Mouse (Mus musculus): ENCODE data around the gene Noa1.

DNA sequence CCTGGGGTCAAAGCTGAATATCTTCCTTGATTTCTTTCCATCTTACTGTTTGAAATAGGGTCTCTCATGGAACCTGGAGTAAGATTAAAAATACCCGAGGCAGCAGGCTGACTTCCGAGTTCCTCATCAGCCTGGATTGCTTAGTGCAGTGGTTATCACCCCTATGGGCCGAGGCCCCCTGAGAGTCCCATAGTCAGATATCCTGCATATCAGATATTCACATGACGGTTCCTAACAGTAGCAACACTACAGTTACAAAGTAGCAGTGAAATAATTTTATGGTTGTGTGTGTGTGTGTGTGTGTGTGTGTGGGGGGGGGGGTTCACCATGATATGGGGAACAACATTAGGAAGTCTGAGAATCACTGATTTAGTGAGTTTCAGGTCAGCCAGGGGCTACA lies 48.7 kb downstream of the Noa1 start:
- TF ChIP-seq CTCF (IDR thresholded peaks at IDR 0.05; ENCODE audit: control insufficient read depth, insufficient read depth, insufficient read length), result no peak
- no peak for TF ChIP-seq MYOD1 (IDR thresholded peaks at IDR 0.05; ENCODE audit: control insufficient read depth, insufficient read length, low read depth)
- TF ChIP-seq MAX (IDR thresholded peaks at IDR 0.05), result no peak
- TF ChIP-seq USF1 (IDR thresholded peaks at IDR 0.05; ENCODE audit: low read depth), result no peak
- TF ChIP-seq MYOG (IDR thresholded peaks at IDR 0.05; ENCODE audit: control insufficient read depth, extremely low read depth, insufficient read length), result no peak

Measured in C2C12 (cell line).